Mouse (Mus musculus) subcutaneous adipose tissue, adult 2 months (tissue): Measurements from ENCODE around the gene Flt3. TPM values are rescaled to one million over a fixed set of nuclear protein-coding genes. Genes with fewer than 3 reads are reported as not detected.

Experiments used
- polyA plus RNA-seq: library from polyadenylated mRNA; depleted of rRNA; stranded (reverse); fragments of >200 nt; gene quantifications from 2 replicates; pipeline ENCODE4 v1.2.3, GENCODE M21; 2012; ENCODE audit warnings: low replicate concordance; rRNA removed

Gene Flt3
- 0.42 and 1.6 TPM in 2 replicates for polyA plus RNA-seq

GRCm38 (mm10) chr5:147399843-147400504 lies at the start of gene Flt3:
Gene Flt3 (minus strand): TSS chr5:147400489.

GRCm38 (mm10) chr5:147429535-147430305 lies 29.4 kb upstream of the Flt3 start, which contains the start of gene Pan3:
Gene Pan3 (plus strand): TSS chr5:147430161.

GRCm38 (mm10) chr5:147322183-147322582 lies 78.1 kb downstream of the Flt3 start, which contains the start of gene Urad:
Gene Urad (minus strand): TSS chr5:147322440.

GRCm38 (mm10) chr5:147306638-147307397 lies 93.5 kb downstream of the Flt3 start, which contains the start of gene Cdx2:
Gene Cdx2 (minus strand): TSS chr5:147307270.

Other genes with a start within 250 kb of the Flt3 start
- not detected in 2 replicates for gene Gsx1, start 211.8 kb downstream of the Flt3 start, polyA plus RNA-seq
- gene Pdx1, start 130.5 kb downstream of the Flt3 start, polyA plus RNA-seq, result not detected in 2 replicates
- not detected in 2 replicates for gene Cdx2, start 93.2 kb downstream of the Flt3 start, polyA plus RNA-seq
- gene Urad, start 78.0 kb downstream of the Flt3 start, polyA plus RNA-seq, result not detected in 2 replicates
- 33.9 and 41.7 TPM in 2 replicates for gene Pan3, start 29.7 kb upstream of the Flt3 start, polyA plus RNA-seq